Mouse (Mus musculus) bone marrow macrophage, adult 2 months (primary cell): Measurements from ENCODE around the gene Ccdc96.

Experiments used
- CTCF ChIP-seq: IDR thresholded peaks from 2 replicates; pipeline ENCODE4 v1.5.1; 2012; ENCODE audit warnings: low read depth, mild to moderate bottlenecking, low read length, moderate library complexity
- POLR2A ChIP-seq: IDR thresholded peaks from 2 replicates; pipeline ENCODE4 v1.6.1; 2012; ENCODE audit warnings: mild to moderate bottlenecking, low read depth, low read length, borderline replicate concordance

DNA sequence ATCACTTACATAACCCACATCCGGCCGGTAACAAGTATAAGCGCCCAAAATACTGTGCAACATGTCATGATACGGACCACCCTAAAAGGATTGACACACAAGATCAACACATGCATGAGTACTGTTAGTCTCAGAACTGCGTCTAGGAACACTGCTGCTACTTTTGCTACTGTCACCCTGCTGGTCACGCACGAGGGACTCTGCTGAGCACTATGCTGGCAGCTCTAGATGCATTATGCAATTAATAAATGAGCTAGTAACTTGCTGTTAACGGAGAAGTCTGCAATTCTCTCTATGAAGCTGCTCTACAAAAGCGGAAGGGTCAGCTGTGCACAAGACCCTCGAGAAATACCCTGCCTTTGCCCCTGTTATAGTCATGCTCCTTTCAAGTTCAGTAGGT lies 24.0 kb downstream of the Ccdc96 start:
- TF ChIP-seq CTCF (no peak), POLR2A (no peak)
